Mouse (Mus musculus) spleen, postnatal 14 days (tissue): ENCODE data around the gene Uso1.

Source experiments
- DNase-seq, 2 experiments: peaks; one replicate each; pipeline ENCODE4 v3.0.0; 2021 to 2022; ENCODE audit warnings: low spot score in 2 of 2

Gene Uso1

GRCm38 (mm10) chr5:92196895-92197811 is 59.4 kb downstream of the Uso1 start:
- no peak for DNase-seq

DNA sequence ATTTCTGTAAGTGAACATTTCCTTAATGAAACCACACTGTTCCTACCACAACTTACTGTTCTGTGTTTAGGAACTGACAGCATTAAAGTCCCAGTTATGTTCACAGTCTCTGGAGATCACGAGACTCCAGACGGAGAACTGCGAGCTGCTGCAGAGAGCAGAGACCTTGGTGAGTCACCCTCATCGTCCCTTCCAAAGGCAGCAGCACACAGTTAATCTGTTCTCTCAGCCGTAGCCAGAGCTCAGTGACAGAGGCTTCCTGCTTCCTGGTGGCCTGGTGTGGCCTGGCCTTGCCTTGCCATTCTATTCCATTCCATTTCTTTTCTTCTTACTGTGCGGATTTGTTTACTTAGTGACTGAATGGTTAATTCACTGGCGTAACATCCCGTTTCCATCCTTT is 60.5 kb downstream of the Uso1 start:
- no peak for DNase-seq

GRCm38 (mm10) chr5:92204162-92205036 is 66.7 kb downstream of the Uso1 start:
- DNase-seq = no peak

DNA sequence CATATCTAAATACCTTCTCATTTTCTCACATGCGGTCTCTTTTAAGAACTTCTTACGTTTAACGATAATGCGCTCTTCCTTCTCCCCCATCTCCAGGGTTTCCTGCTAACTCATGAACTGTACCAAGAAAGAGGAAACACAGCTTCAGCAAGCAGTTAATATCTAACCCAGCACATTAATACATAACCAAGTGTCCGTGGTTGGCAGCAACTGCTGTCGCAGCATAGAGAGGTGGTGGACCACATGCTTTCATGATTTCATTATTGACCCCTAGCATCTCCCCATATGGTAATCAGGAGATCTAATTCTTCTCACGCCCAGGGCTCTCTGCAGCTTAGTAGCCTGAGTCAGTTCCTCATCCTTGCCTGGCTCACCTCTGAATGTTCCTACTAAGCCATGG is 67.4 kb downstream of the Uso1 start:
- DNase-seq = no peak

- no peak for DNase-seq
Observed at GRCm38 (mm10) chr5:92205706-92206105, 68.0 kb downstream of the Uso1 start.

DNA sequence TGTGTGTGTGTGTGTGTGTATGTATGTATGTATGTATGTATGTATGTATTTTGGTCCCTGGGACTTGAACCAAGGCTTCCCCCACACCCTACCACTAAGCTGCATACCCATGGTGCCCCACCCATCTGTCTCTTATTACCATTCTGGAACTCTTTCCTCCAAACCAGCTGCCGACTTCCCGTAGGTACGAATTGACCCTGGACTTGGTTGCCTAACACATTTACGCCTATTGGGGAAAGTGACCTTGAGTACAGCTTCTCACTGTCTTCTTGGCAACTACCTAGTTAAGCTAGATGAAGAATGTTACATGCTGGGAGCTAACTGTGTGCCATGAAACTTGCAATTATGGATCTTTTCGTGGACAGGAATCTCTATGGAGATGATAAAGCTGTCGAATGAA is 68.4 kb downstream of the Uso1 start:
- DNase-seq = no peak

- DNase-seq = no peak
Observed at GRCm38 (mm10) chr5:92210205-92210604, 72.5 kb downstream of the Uso1 start.

- no peak for DNase-seq
Observed at GRCm38 (mm10) chr5:92212231-92212630, 74.5 kb downstream of the Uso1 start.

- no peak for DNase-seq
Observed at GRCm38 (mm10) chr5:92215308-92215707, 77.6 kb downstream of the Uso1 start, which contains the start of gene U90926. U90926 (minus strand) TSS chr5:92215408.

GRCm38 (mm10) chr5:92218915-92219793 is 81.4 kb downstream of the Uso1 start:
- no peak for DNase-seq

- DNase-seq = no peak
Observed at GRCm38 (mm10) chr5:92219826-92220225, 82.1 kb downstream of the Uso1 start.

DNA sequence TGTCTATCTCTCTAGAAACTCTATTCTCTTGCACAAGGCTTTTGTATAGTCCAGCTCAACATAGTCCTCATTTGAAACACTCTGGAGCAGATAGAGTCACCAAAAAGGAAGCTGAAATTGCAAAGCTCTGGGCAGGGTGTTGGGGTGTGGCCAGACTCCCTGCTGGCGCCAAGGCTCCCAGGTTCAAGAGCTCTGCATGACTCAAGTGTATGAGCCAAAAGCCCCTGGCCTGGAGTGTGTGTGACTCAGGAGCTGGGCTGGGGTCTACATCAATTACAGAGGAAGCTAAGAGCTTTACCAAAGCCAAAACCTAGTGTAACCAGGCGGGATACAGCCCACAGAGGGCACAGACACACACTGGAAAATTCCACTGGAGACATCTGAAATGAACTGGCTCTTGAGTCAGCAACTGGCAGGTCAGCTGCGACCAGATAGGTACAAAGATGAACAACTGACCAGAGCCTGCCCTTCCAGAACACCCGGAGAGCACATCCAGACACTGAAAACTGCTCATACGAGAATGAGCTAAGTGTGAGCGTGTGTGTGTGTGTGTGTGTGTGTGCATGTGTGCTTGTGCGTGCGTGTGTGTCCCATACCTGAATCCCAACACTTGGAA is 82.7 kb downstream of the Uso1 start:
- DNase-seq = no peak

GRCm38 (mm10) chr5:92227782-92228181 is 90.0 kb downstream of the Uso1 start:
- DNase-seq = no peak

DNA sequence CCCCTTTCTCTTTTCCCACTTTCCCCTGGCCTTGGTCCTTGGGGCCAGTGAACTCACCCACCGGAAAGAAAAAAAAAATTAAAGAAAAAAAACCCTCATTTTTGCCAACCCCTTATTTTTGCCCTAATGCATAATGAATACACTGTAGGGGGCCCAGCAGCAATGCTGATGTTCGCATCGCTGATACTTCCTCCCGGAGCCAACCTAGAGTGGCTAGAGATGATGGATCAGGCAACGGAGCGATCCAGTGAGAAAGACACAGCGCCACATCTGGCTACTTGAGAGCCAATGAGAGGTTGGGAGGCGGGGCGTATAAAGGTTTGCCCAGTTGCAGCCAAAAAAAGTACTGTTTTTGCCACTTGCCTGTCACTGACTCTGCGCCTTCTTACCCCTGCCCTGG is 91.0 kb downstream of the Uso1 start:
- no peak for DNase-seq

GRCm38 (mm10) chr5:92229514-92229913 is 91.8 kb downstream of the Uso1 start:
- DNase-seq = no peak

DNA sequence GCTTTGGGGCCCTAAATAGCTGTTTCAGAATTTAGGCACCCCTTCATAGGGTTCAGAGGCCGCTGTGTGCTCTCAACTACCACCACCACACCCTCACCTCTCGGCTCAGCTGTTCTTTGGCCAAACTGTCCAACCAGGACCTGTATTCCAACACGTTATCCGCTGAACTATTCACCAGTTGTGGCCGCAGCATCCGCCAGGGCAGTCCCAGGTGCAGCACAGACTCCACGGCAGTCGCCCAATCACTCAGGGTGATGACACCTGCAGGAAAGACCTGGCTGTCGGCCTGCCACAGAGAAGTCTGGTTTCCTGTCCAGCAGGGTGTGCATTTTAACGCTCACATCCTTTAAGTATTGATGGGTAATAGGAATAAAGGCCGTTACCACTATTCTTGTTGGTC is 92.6 kb downstream of the Uso1 start:
- no peak for DNase-seq

DNA sequence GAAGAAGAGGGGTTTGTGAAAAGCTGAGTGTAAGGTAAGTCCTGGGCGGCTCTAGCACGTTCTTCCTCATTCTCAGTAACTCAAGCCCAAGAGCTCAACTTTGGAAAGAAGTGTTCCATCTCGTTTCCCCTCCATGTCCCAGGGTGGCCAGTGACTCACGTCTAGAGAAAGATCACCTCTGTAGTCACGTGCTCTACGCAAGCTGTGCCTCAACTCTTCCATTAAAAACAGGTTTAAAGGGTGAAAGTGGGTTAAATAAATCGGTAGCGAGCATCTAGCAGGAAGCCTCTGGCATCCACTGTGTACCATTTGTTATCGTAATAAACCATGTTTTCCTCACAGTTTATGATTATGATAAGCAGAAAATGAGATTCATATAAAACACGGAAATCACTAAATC is 94.1 kb downstream of the Uso1 start:
- no peak for DNase-seq

DNA sequence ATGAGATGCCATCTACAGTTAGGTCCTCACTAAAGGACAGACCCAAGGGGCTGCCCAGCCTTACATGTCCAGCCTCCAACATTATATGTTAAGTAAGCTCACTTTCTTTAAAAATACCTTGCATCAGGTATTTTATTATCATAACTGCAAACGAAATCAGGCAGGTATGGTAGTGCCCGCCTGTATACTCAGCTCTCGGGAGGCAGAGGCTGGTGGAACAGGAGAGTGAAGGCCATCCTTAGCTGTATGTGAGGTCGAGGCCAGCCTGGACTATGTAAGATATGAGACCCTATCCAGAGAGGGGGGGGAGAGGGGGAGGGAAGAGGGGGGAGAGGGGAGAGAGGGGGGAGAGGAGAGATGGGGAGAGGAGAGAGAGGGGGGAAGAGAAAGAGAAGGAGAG is 95.6 kb downstream of the Uso1 start:
- DNase-seq = no peak

DNA sequence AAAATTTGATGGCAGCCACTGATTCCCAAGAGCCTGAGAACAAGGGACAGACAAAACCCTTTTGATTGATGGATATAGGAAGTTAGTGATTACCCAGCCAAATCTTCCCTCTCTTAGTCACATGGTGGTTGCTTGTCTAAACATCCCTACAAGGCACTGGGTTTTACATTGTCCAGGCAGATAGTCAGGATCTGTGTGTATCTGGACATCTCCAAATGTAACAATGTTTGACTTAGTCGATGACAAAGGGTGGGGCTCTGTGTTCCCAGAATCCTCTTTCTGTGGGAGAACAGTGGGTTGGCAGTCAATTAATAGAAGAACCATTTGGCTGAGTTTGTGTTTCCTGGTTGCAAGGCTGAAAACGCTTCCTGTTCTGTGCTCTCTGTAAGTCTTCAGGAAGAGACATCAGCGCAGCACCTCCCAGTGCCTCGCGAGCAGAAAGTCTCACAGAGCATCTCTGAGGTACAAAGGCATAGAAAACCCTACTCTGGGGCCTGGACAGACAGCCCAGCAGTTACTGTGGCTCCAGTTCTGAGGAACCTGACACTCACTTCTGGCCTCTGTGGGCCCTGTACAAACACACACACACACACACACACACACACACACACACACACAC is 97.3 kb downstream of the Uso1 start:
- no peak for DNase-seq

- DNase-seq = no peak
Observed at GRCm38 (mm10) chr5:92239333-92240232, 101.8 kb downstream of the Uso1 start.
